Mouse (Mus musculus): Measurements from ENCODE around the gene Rpl3l. TPM values are rescaled to one million over a fixed set of nuclear protein-coding genes. Genes with fewer than 3 reads are reported as not detected.

The Rpl3l gene
- under 1 TPM in 1 of 2 experiments, not detected in 1; 0.20 TPM for total RNA-seq (2021)

GRCm38 (mm10) chr17:24727618-24728017 lies at the start of gene Rpl3l:
Rpl3l (plus strand) TSS chr17:24727820.
- DNase-seq (ENCODE audit: extremely low spot score in 1 of 2, low spot score in 1 of 2): no peak

- no peak for DNase-seq (ENCODE audit: extremely low spot score in 1 of 2, low spot score in 1 of 2)
Measured at GRCm38 (mm10) chr17:24686514-24686913, 41.1 kb upstream of the Rpl3l start.

GRCm38 (mm10) chr17:24687146-24687595 lies 40.4 kb upstream of the Rpl3l start:
- no peak for DNase-seq (ENCODE audit: extremely low spot score in 1 of 2, low spot score in 1 of 2)

GRCm38 (mm10) chr17:24687599-24687998 lies 40.0 kb upstream of the Rpl3l start:
- no peak for DNase-seq (ENCODE audit: extremely low spot score in 1 of 2, low spot score in 1 of 2)

- DNase-seq (ENCODE audit: extremely low spot score in 1 of 2, low spot score in 1 of 2): peak; percentile 49 to 50
Measured at GRCm38 (mm10) chr17:24689251-24690081, 38.2 kb upstream of the Rpl3l start, which contains the start of gene Syngr3. Syngr3 (minus strand) TSS chr17:24689955.

GRCm38 (mm10) chr17:24692385-24692784 lies 35.2 kb upstream of the Rpl3l start:
- no peak for DNase-seq (ENCODE audit: extremely low spot score in 1 of 2, low spot score in 1 of 2)

GRCm38 (mm10) chr17:24695326-24696010 lies 32.2 kb upstream of the Rpl3l start:
- DNase-seq (ENCODE audit: extremely low spot score in 1 of 2, low spot score in 1 of 2): no peak

- DNase-seq (ENCODE audit: extremely low spot score in 1 of 2, low spot score in 1 of 2): peak; percentile 66 to 72
Measured at GRCm38 (mm10) chr17:24696011-24696697, 31.5 kb upstream of the Rpl3l start, which contains the start of the genes Gfer and Noxo1. Gfer (minus strand) TSS chr17:24696156. Noxo1 (plus strand) TSS chr17:24696234.

- no peak for DNase-seq (ENCODE audit: extremely low spot score in 1 of 2, low spot score in 1 of 2)
Measured at GRCm38 (mm10) chr17:24697985-24698384, 29.6 kb upstream of the Rpl3l start.

GRCm38 (mm10) chr17:24698715-24699114 lies 28.9 kb upstream of the Rpl3l start:
- DNase-seq (ENCODE audit: extremely low spot score in 1 of 2, low spot score in 1 of 2): no peak

GRCm38 (mm10) chr17:24699473-24699872 lies 28.1 kb upstream of the Rpl3l start:
- DNase-seq (ENCODE audit: extremely low spot score in 1 of 2, low spot score in 1 of 2): no peak

- no peak for DNase-seq (ENCODE audit: extremely low spot score in 1 of 2, low spot score in 1 of 2)
Measured at GRCm38 (mm10) chr17:24701251-24701650, 26.4 kb upstream of the Rpl3l start.

- DNase-seq (ENCODE audit: extremely low spot score in 1 of 2, low spot score in 1 of 2): no peak
Measured at GRCm38 (mm10) chr17:24705821-24706220, 21.8 kb upstream of the Rpl3l start.

GRCm38 (mm10) chr17:24706982-24707800 lies 20.4 kb upstream of the Rpl3l start, which contains the start of gene Tbl3:
Tbl3 (minus strand) TSS chr17:24707660.
- peak; percentile 94 for DNase-seq (ENCODE audit: extremely low spot score in 1 of 2, low spot score in 1 of 2)

GRCm38 (mm10) chr17:24707801-24708425 lies 19.7 kb upstream of the Rpl3l start:
- DNase-seq (ENCODE audit: extremely low spot score in 1 of 2, low spot score in 1 of 2): no peak

- no peak for DNase-seq (ENCODE audit: extremely low spot score in 1 of 2, low spot score in 1 of 2)
Measured at GRCm38 (mm10) chr17:24708646-24709045, 19.0 kb upstream of the Rpl3l start.

GRCm38 (mm10) chr17:24715556-24715955 lies 12.1 kb upstream of the Rpl3l start:
- DNase-seq (ENCODE audit: extremely low spot score in 1 of 2, low spot score in 1 of 2): no peak

- no peak for DNase-seq (ENCODE audit: extremely low spot score in 1 of 2, low spot score in 1 of 2)
Measured at GRCm38 (mm10) chr17:24716166-24716682, 11.4 kb upstream of the Rpl3l start.

- DNase-seq (ENCODE audit: extremely low spot score in 1 of 2, low spot score in 1 of 2): no peak
Measured at GRCm38 (mm10) chr17:24717943-24718342, 9.7 kb upstream of the Rpl3l start, which contains the start of the genes Rnf151 and Rps2. Rnf151 (minus strand) TSS chr17:24718063. Rps2 (plus strand) TSS chr17:24718116.

Measured in layer of hippocampus, postnatal 25 days (tissue).